Mouse (Mus musculus): ENCODE results near the gene Defb7. TPM values are rescaled to one million over a fixed set of nuclear protein-coding genes. Genes with fewer than 3 reads are reported as not detected.

Gene Defb7
- polyA plus RNA-seq (2015; fragmentation: Nextera tagmentation; extraction: Ambion mirVana): not detected in 2 replicates

- no peak for ATAC-seq (ENCODE audit: extremely low read depth, insufficient number of reproducible peaks, low FRiP score, low TSS enrichment)
- WGBS: 74% methylated on average over 2 of the region's 2 CpGs
- H3K4me2 ChIP-seq: no peak within 1 kb of the TSS
These were observed at the start of gene Defb7 for GRCm38 (mm10) chr8:19494797-19495196. Gene Defb7, plus strand, starts transcription at chr8:19495097.

GRCm38 (mm10) chr8:19446378-19446777 lies 48.5 kb upstream of the Defb7 start:
- 0 out of 2 replicates have a peak, but pooled peaks cover 11% of the 10 kb centered on the region for H3K9me3 ChIP-seq
- H3K4me1 ChIP-seq: no peaks in the 10 kb centered on the region
- ATAC-seq (ENCODE audit: extremely low read depth, insufficient number of reproducible peaks, low FRiP score, low TSS enrichment): no peak
- 63% methylated on average over 1 of the region's 1 CpGs for WGBS
- H3K4me2 ChIP-seq: no peak overlapping the region
- no peak overlapping the region for H3K9ac ChIP-seq
- H3K4me3 ChIP-seq: no peak overlapping the region
- H3K36me3 ChIP-seq: no peaks in the 10 kb centered on the region
- H3K27me3 ChIP-seq (replicated peaks): no peaks in the 10 kb centered on the region
- no peak overlapping the region for H3K27ac ChIP-seq (replicated peaks)

More at GRCm38 (mm10) chr8:19494797-19495196, at the start of gene Defb7:
- Histone ChIP-seq H3K27ac (replicated peaks) (no peak within 1 kb of the TSS), H3K9ac (no peak within 1 kb of the TSS), H3K9me3 (no peaks in the 10 kb centered on the region), H3K27me3 (replicated peaks) (no peaks in the 10 kb centered on the region), H3K4me3 (no peak within 1 kb of the TSS), H3K4me1 (no peaks in the 10 kb centered on the region), H3K36me3 (no peaks in the 10 kb centered on the region)

GRCm38 (mm10) chr8:19461355-19461754 lies 33.5 kb upstream of the Defb7 start:
- Histone ChIP-seq H3K27me3 (replicated peaks) (no peaks in the 10 kb centered on the region), H3K4me1 (no peaks in the 10 kb centered on the region), H3K9me3 (0 out of 2 replicates have a peak, but pooled peaks cover 3% of the 10 kb centered on the region), H3K27ac (replicated peaks) (no peak overlapping the region), H3K9ac (no peak overlapping the region), H3K4me2 (no peak overlapping the region), H3K36me3 (no peaks in the 10 kb centered on the region), H3K4me3 (no peak overlapping the region)
- no peak for ATAC-seq (ENCODE audit: extremely low read depth, insufficient number of reproducible peaks, low FRiP score, low TSS enrichment)
- WGBS: 60% methylated on average over 3 of the region's 3 CpGs

GRCm38 (mm10) chr8:19469026-19469425 lies 25.9 kb upstream of the Defb7 start:
- Histone ChIP-seq H3K4me3 (no peak overlapping the region), H3K27ac (replicated peaks) (no peak overlapping the region), H3K9ac (no peak overlapping the region), H3K27me3 (replicated peaks) (no peaks in the 10 kb centered on the region), H3K9me3 (no peaks in the 10 kb centered on the region), H3K36me3 (no peaks in the 10 kb centered on the region), H3K4me1 (no peaks in the 10 kb centered on the region), H3K4me2 (no peak overlapping the region)
- no peak for ATAC-seq (ENCODE audit: extremely low read depth, insufficient number of reproducible peaks, low FRiP score, low TSS enrichment)
- WGBS: 64% methylated on average over 3 of the region's 3 CpGs

- no peaks in the 10 kb centered on the region for H3K36me3 ChIP-seq
- no peaks in the 10 kb centered on the region for H3K27me3 ChIP-seq (replicated peaks)
- 57% methylated on average over 1 of the region's 1 CpGs for WGBS
- no peak overlapping the region for H3K27ac ChIP-seq (replicated peaks)
- no peak overlapping the region for H3K4me2 ChIP-seq
- H3K4me3 ChIP-seq: no peak overlapping the region
- H3K9me3 ChIP-seq: 0 out of 2 replicates have a peak, but pooled peaks cover 6% of the 10 kb centered on the region
- ATAC-seq (ENCODE audit: extremely low read depth, insufficient number of reproducible peaks, low FRiP score, low TSS enrichment): no peak
- no peak overlapping the region for H3K9ac ChIP-seq
- no peaks in the 10 kb centered on the region for H3K4me1 ChIP-seq
These were observed 5.6 kb downstream of the Defb7 start for GRCm38 (mm10) chr8:19500524-19500923.

- peaks cover 37% of the 10 kb centered on the region for H3K27me3 ChIP-seq (replicated peaks)
- peak overlapping the region; percentile 68 for H3K4me2 ChIP-seq
- ATAC-seq (ENCODE audit: extremely low read depth, insufficient number of reproducible peaks, low FRiP score, low TSS enrichment): peak; percentile 37; the same call in 1 of the 2 replicates
- H3K36me3 ChIP-seq: no peaks in the 10 kb centered on the region
- H3K9ac ChIP-seq: peak overlapping the region; percentile 70
- no peaks in the 10 kb centered on the region for H3K4me1 ChIP-seq
- 4% methylated on average over 64 of the region's 75 CpGs for WGBS
- no peak overlapping the region for H3K27ac ChIP-seq (replicated peaks)
- H3K4me3 ChIP-seq: peak overlapping the region; percentile 45
- no peaks in the 10 kb centered on the region for H3K9me3 ChIP-seq
These were observed 40.4 kb downstream of the Defb7 start for GRCm38 (mm10) chr8:19535195-19535829.

- H3K27ac ChIP-seq (replicated peaks): no peak overlapping the region
- WGBS: 74% methylated on average over 1 of the region's 1 CpGs
These were observed 45.5 kb downstream of the Defb7 start for GRCm38 (mm10) chr8:19540376-19540775.

More at GRCm38 (mm10) chr8:19540376-19540775, 45.5 kb downstream of the Defb7 start:
- Histone ChIP-seq H3K4me1 (no peaks in the 10 kb centered on the region), H3K4me3 (no peak overlapping the region), H3K9me3 (no peaks in the 10 kb centered on the region), H3K27me3 (replicated peaks) (peaks cover 19% of the 10 kb centered on the region), H3K36me3 (no peaks in the 10 kb centered on the region), H3K4me2 (no peak overlapping the region), H3K9ac (no peak overlapping the region)
- no peak for ATAC-seq (ENCODE audit: extremely low read depth, insufficient number of reproducible peaks, low FRiP score, low TSS enrichment)

Small RNA genes lying within 50 kb of the gene (microRNA-seq; reads per million reads assigned to microRNA genes)
- gene Gm27288 (not detected), gene Gm27852 (not detected)

Other genes with a start within 250 kb of the Defb7 start
- not detected in 2 replicates for gene Defb5, start 247.5 kb upstream of the Defb7 start, polyA plus RNA-seq (2015; fragmentation: Nextera tagmentation; extraction: Ambion mirVana)
- not detected in 2 replicates for gene Defb3, start 201.7 kb upstream of the Defb7 start, polyA plus RNA-seq (2015; fragmentation: Nextera tagmentation; extraction: Ambion mirVana)
- not detected in 2 replicates for gene Defb8, start 47.5 kb upstream of the Defb7 start, polyA plus RNA-seq (2015; fragmentation: Nextera tagmentation; extraction: Ambion mirVana)
- gene 4930467E23Rik, start 234.5 kb downstream of the Defb7 start, polyA plus RNA-seq (2015; fragmentation: Nextera tagmentation; extraction: Ambion mirVana): not detected in 2 replicates

All from heart, embryonic 13.5 days (tissue).